Mouse (Mus musculus) midbrain, embryonic 13.5 days (tissue): ENCODE data around the gene Tspan5. TPM values are rescaled to one million over a fixed set of nuclear protein-coding genes. Genes with fewer than 3 reads are reported as not detected.

ENCODE experiments used
- ATAC-seq: fragments of 200-750 bp; cut with Nextera tagmentation; 2 replicates; pipeline ENCODE4 v1.8.0; 2017; ENCODE audit warnings: mild to moderate bottlenecking, moderate TSS enrichment, moderate library complexity
- H3K27ac ChIP-seq: fragments of 300-500 bp; sonication (generic); 2 replicates; pipeline ENCODE4 v1.5.1; 2015; ENCODE audit warnings: inconsistent platforms, mild to moderate bottlenecking, moderate library complexity
- H3K27me3 ChIP-seq: fragments of 300-500 bp; sonication (generic); 2 replicates; pipeline ENCODE4 v1.6.1; 2015; ENCODE audit warnings: mild to moderate bottlenecking, inconsistent platforms
- H3K36me3 ChIP-seq: fragments of 300-500 bp; sonication (generic); 2 replicates; pipeline ENCODE4 v1.6.1; 2015; ENCODE audit warnings: mild to moderate bottlenecking, inconsistent platforms
- H3K4me1 ChIP-seq: fragments of 300-500 bp; sonication (generic); replicated peaks from 2 replicates; pipeline ENCODE4 v1.6.1; 2015; ENCODE audit warnings: inconsistent platforms
- H3K4me2 ChIP-seq: fragments of 300-500 bp; sonication (generic); replicated peaks from 2 replicates; pipeline ENCODE4 v1.6.1; 2015; ENCODE audit warnings: moderate library complexity, mild to moderate bottlenecking, inconsistent platforms
- H3K4me3 ChIP-seq: fragments of 300-500 bp; sonication (generic); replicated peaks from 2 replicates; pipeline ENCODE4 v1.5.1; 2015; ENCODE audit warnings: mild to moderate bottlenecking, inconsistent platforms
- H3K9ac ChIP-seq: fragments of 300-500 bp; sonication (generic); replicated peaks from 2 replicates; pipeline ENCODE4 v1.6.1; 2015; ENCODE audit warnings: mild to moderate bottlenecking, inconsistent platforms
- H3K9me3 ChIP-seq: fragments of 300-500 bp; sonication (generic); 2 replicates; pipeline ENCODE4 v1.6.1; 2016; ENCODE audit warnings: mild to moderate bottlenecking, inconsistent platforms
- WGBS: fragments of 180-500 bp; shearing (Covaris S2); methylation state at CpG from one replicate; pipeline ENCODE4 v1.1.7; 2015; 5-methylcytosine and 5-hydroxymethylcytosine counted together
- polyA plus RNA-seq: library from polyadenylated mRNA; unstranded; fragments of >200 nt; fragmentation: Nextera tagmentation; extraction: Ambion mirVana; gene quantifications from 2 replicates; pipeline ENCODE4 v1.2.1, GENCODE M21; 2015

Tspan5 gene
- polyA plus RNA-seq, 1 experiment from 2014 or later = 79.1 TPM

DNA sequence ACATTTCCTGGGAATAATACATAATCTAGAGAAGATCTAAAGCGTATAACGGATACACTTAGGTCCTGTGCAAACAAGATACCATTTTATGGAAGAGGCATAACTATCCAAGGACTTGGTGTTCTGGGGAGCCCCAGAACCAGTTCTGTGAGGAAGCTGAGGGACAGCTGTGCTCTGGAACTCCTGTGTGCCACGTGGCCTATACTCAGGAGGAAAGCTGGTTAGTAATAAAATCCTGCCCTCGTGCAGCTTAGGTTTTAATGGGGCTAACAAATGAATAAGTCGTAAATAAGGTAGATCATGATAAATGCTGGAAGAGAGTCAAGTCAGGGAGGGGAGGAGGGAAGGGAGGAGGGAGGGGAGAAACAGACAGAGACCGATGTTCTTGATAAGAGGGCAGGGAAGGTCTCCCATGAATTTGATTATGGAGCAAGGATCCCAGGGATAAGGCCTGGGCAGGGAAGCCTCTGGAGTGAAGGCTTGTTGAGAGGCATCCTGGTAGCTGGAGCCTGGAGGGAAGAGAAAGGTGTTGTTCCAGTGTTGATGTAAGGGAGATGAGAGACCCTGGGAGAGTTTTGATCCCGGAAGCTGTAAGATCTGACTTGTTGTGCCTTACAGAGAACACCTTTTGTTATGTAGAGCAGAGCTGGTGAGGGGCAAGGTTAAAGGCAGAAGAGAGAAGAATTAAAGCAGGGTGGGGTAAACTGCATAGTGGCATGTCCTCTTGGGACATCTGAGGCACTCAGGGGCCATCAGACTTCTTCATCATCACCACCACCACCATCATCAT lies 34.1 kb downstream of the Tspan5 start:
- H3K4me2 ChIP-seq = no peak overlapping the region
- H3K27me3 ChIP-seq = no peaks in the 10 kb centered on the region
- H3K27ac ChIP-seq = no peak overlapping the region
- no peak for ATAC-seq
- no peaks in the 10 kb centered on the region for H3K36me3 ChIP-seq
- no peak overlapping the region for H3K4me3 ChIP-seq
- H3K9me3 ChIP-seq = no peaks in the 10 kb centered on the region
- 77% methylated on average over 7 of the region's 7 CpGs for WGBS
- H3K9ac ChIP-seq = no peak overlapping the region
- H3K4me1 ChIP-seq = peaks cover 58% of the 10 kb centered on the region

DNA sequence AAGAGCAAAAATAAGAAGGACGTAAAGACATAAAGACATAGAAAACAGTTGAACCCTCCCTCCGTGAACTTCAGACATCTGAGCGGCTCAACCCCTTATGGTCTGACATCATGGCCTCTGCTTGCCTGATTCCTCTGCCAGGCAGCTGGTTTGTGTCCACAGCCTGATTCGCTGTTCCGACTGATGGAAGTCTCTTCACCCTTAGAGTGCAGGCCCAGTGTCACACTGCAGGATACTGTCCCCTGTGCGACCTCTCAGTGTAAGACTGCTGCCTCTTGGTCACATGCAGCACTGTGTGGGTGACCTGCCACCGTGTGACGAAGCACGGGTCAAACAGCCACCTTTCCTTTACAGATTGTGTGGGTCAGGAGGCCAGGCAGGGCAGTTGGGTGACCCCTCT lies 39.5 kb downstream of the Tspan5 start:
- H3K4me3 ChIP-seq = no peak overlapping the region
- H3K4me1 ChIP-seq = peaks cover 65% of the 10 kb centered on the region
- H3K9me3 ChIP-seq = no peaks in the 10 kb centered on the region
- peak overlapping the region; percentile 19; the same call in 1 of the 2 replicates for H3K27ac ChIP-seq
- no peak overlapping the region for H3K4me2 ChIP-seq
- no peaks in the 10 kb centered on the region for H3K36me3 ChIP-seq
- H3K9ac ChIP-seq = no peak overlapping the region
- 82% methylated on average over 9 of the region's 9 CpGs for WGBS
- no peak for ATAC-seq
- H3K27me3 ChIP-seq = no peaks in the 10 kb centered on the region

DNA sequence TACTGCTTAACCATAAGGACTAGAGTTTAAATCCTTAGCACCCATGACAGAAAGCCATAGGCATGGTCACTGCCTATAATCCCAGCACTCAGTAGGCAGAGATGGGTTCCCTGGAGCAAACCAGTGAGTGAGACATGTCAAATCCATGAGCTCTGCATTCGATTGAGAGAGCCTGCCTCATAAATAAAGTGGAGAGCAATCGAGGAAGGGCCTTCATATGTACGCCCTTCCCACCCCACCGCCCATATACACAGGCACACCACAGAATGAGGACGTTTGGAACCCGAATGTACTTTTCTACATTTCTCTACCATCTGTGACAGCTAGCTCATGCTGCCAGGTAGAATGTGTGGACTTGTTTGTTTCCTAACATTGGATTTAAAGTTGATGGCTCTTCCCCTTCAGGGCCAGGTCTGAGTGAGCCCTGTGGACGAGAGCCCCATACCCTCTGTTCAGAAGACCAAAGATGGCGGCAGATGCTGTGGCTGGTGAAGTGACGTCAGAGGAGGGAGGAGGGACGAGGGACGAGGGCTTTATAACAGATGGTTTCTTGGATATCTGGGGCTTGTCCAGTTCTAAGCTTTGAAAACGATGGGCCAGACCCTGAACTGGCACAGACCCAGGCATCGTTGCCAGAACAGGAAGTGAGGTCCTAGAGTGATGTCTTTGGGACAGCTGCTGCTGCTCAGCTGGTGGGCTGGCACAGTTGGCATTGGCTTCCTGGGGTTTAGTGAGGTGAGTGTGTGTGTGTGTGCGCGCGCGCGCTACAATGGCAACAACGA lies 42.1 kb downstream of the Tspan5 start:
- H3K27me3 ChIP-seq = no peaks in the 10 kb centered on the region
- 87% methylated on average over 19 of the region's 19 CpGs for WGBS
- no peak overlapping the region for H3K27ac ChIP-seq
- peaks cover 50% of the 10 kb centered on the region for H3K4me1 ChIP-seq
- no peak overlapping the region for H3K4me3 ChIP-seq
- no peak overlapping the region for H3K9ac ChIP-seq
- no peaks in the 10 kb centered on the region for H3K9me3 ChIP-seq
- no peaks in the 10 kb centered on the region for H3K36me3 ChIP-seq
- ATAC-seq = peak; percentile 40
- H3K4me2 ChIP-seq = no peak overlapping the region

DNA sequence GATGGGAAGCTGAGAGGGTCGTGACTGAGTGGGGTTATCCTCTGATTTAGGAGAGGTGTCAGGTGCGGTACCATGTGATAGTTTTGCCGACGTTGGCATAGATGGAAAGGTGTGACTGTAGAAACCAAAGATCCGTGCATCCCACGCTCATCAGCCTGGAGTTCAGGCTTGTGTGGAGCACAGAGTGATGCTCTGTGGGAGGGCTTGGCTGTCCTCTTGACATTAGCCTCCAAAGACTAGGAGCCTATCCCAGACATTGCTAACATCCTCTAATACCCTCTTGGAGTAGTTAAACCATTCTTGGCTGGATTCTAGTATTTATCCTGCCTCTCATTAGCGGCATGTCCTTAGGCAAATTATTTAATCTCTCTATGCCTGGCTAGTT lies 42.6 kb downstream of the Tspan5 start:
- Histone ChIP-seq H3K4me3 (no peak overlapping the region), H3K36me3 (no peaks in the 10 kb centered on the region), H3K9me3 (no peaks in the 10 kb centered on the region), H3K4me2 (no peak overlapping the region), H3K9ac (no peak overlapping the region), H3K4me1 (peaks cover 44% of the 10 kb centered on the region), H3K27me3 (no peaks in the 10 kb centered on the region), H3K27ac (no peak overlapping the region)
- ATAC-seq = no peak; the same call in 1 of the 2 replicates
- 88% methylated on average over 7 of the region's 7 CpGs for WGBS

DNA sequence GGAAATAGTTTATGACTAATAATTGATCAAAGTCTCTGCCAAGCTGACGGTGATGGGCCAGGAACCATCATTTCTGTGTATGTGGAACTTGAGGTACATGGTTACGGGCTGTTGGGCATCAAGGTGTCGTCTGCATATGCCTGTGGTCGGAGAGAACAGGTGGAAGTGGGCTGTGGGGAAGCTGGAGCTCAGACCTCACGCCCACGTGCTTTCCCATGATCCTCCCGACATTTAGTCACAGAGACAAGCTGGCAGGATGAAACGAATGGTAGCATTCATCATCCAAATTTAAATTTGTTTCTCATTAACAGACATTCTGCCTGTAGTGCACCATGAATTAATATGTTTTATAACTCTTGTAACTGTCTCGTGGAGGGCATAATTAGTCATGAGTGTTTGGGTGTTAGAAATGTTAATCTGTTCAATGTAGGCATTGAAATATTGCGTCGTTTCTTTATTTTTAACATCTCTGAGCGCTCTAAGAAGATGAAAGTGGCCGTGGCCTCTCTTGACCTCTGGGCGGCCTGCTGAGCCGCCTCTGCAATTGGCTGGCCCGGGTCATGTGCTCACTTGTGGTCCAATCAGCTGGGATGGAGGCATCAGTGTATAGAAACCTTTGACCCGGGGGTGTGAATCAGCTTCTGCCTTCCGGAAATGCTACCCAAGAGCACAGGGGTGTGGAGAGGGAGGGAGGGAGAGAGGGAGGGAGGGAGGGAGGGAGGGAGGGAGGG lies 45.9 kb downstream of the Tspan5 start:
- H3K27me3 ChIP-seq = no peaks in the 10 kb centered on the region
- ATAC-seq = no peak; the same call in 1 of the 2 replicates
- peaks cover 26% of the 10 kb centered on the region for H3K4me1 ChIP-seq
- H3K4me2 ChIP-seq = no peak overlapping the region
- no peak overlapping the region for H3K4me3 ChIP-seq
- H3K9ac ChIP-seq = no peak overlapping the region
- no peak overlapping the region for H3K27ac ChIP-seq
- H3K36me3 ChIP-seq = no peaks in the 10 kb centered on the region
- WGBS = 91% methylated on average over 18 of the region's 18 CpGs
- no peaks in the 10 kb centered on the region for H3K9me3 ChIP-seq

DNA sequence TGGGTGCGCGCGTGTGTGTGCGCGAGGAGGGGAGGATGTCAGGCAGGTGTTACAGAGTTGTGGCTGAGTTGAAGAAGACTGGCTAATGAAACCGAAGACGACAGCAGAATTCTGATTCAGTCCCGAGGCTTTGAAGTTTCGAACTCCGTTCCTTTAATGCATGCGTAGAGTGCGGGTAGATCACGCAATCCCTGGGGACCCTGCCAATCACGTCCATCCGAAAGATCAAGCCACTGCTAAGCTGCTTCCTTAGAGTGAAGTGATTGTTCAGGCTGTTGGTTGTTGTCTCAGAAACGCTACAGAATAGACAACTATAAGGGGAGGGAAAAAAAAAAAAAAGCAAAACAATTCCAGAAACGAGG lies 46.5 kb downstream of the Tspan5 start:
- H3K4me1 ChIP-seq = peaks cover 21% of the 10 kb centered on the region
- no peak overlapping the region for H3K4me2 ChIP-seq
- peak; percentile 38; the same call in 1 of the 2 replicates for ATAC-seq
- H3K4me3 ChIP-seq = no peak overlapping the region
- H3K36me3 ChIP-seq = no peaks in the 10 kb centered on the region
- H3K27ac ChIP-seq = no peak overlapping the region
- no peaks in the 10 kb centered on the region for H3K27me3 ChIP-seq
- WGBS = 60% methylated on average over 17 of the region's 17 CpGs
- no peaks in the 10 kb centered on the region for H3K9me3 ChIP-seq
- no peak overlapping the region for H3K9ac ChIP-seq

DNA sequence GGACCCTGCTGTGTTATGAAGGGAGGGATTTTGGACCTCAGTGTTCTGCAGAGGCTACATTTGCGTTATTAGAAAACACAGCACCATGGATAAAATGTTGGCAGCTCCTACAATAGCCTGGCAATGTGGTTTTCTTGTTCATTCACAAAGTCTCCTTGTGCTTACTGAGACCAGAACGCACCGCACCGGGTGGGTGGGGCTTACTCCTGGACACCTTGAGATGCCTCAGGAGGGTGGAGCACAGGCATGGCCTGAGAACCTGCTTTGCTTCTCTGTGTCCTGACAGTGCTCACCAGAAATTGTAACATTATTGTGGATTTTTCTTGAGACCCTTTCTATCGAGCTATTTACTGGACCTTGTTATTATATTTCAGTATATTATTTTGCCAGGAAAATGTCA lies 47.3 kb downstream of the Tspan5 start:
- Histone ChIP-seq H3K27me3 (no peaks in the 10 kb centered on the region), H3K4me3 (no peak overlapping the region), H3K4me1 (peaks cover 14% of the 10 kb centered on the region), H3K9me3 (no peaks in the 10 kb centered on the region), H3K27ac (no peak overlapping the region), H3K4me2 (no peak overlapping the region), H3K36me3 (no peaks in the 10 kb centered on the region), H3K9ac (no peak overlapping the region)
- ATAC-seq = no peak
- 91% methylated on average over 5 of the region's 5 CpGs for WGBS

DNA sequence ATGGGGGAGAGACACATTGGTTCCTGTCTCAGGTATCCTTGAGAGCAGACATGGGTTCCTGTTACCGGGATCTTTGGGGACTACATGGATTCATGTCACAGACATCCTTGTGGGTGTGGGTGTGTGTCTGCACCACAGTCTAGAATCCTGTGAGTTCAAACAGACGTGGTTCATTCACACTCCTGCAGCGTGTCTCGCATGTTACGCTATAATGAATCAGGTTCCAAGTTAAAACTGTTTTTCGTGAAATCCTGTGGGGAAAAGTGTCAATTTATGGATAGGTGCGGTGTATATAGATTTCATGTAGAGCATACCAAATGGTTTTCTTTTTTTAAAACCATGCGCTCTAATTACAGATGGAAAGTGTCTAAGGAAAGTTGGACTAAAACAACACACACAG lies 52.5 kb downstream of the Tspan5 start:
- no peaks in the 10 kb centered on the region for H3K9me3 ChIP-seq
- H3K4me3 ChIP-seq = no peak overlapping the region
- H3K36me3 ChIP-seq = no peaks in the 10 kb centered on the region
- no peak for ATAC-seq
- H3K27ac ChIP-seq = no peak overlapping the region
- H3K4me2 ChIP-seq = no peak overlapping the region
- H3K4me1 ChIP-seq = peaks cover 10% of the 10 kb centered on the region; the same call in 1 of the 2 replicates
- WGBS = 94% methylated on average over 8 of the region's 8 CpGs
- no peak overlapping the region for H3K9ac ChIP-seq
- no peaks in the 10 kb centered on the region for H3K27me3 ChIP-seq

DNA sequence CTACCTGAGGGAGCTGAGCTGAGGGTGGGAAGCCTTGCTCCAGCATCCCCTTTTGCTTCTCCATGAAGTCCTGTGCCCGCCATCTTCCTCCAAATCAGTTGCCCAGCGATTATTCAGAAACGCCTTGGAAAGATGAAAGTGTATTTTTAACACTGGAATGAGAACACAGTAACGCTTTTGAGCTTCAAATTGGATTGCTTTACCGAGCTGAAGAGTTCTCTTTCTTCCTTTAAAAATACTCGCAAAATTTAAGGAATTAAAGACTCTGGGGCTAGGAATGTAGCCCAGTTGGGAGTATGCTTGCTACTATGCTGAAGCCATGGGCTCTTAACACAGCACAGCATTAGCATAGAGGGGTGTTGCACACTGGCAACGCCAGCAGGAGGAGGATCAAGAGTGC lies 54.0 kb downstream of the Tspan5 start:
- Histone ChIP-seq H3K9me3 (no peaks in the 10 kb centered on the region), H3K4me2 (no peak overlapping the region), H3K36me3 (no peaks in the 10 kb centered on the region), H3K4me1 (peaks cover 20% of the 10 kb centered on the region), H3K27me3 (no peaks in the 10 kb centered on the region), H3K9ac (no peak overlapping the region), H3K4me3 (no peak overlapping the region), H3K27ac (no peak overlapping the region)
- no peak for ATAC-seq
- 92% methylated on average over 7 of the region's 7 CpGs for WGBS

DNA sequence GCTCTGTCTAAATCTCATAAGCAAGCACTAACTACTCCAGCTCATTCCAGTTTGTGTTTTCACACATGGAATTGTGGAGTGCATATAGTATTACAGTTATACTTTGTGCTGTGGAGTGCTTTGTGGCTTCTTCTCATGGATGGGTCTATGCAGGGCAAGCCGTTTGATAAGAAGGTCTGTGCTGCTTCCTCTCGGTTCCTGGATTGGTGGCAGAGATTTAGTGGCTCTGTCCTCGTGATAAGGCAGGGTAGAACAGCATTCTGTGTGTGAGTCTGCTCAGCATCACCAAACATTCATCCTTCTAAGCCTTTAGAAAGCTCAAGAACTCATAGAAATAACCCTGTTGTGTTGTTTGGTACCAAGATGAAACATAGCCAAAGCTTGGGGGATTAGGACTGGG lies 54.6 kb downstream of the Tspan5 start:
- H3K9ac ChIP-seq = no peak overlapping the region
- H3K4me3 ChIP-seq = no peak overlapping the region
- peaks cover 21% of the 10 kb centered on the region for H3K4me1 ChIP-seq
- ATAC-seq = no peak
- 94% methylated on average over 3 of the region's 3 CpGs for WGBS
- no peak overlapping the region for H3K27ac ChIP-seq
- H3K27me3 ChIP-seq = no peaks in the 10 kb centered on the region
- H3K9me3 ChIP-seq = no peaks in the 10 kb centered on the region
- no peak overlapping the region for H3K4me2 ChIP-seq
- no peaks in the 10 kb centered on the region for H3K36me3 ChIP-seq

DNA sequence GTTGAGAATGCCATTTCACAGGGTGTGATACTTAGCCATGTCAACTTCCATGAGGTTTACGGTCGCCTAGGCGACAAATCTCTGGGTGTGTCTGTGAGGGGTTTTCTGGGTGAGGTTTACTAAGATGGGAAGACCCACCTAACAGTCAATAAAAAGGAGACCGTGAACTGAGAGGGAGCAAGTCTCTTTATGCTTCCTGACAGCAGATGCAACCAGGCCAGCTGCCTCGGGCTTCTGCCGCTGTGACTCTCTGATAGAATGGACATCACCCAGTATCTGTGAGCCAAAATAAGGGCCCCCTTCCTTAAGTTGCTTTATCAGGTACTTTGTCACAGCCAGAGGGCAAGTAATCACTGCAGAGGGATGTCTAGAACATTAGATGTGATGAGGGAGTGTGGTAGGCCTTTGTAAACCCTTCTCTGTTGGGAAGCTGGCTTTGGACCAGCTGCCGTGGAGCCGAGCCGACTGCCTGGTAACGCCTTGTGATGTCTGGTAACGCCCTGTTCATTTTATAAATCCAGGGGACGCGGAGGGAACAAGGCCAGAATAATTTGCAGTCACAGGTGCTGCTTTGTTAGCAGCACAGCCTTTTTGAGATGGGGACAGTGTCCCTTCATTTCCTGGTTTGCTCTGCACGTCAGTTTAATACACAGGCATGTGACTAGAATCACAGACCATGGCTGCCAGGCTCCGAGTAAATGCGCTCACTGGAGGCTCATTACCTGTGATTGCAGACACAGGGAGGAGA lies 58.8 kb downstream of the Tspan5 start:
- Histone ChIP-seq H3K9ac (peak overlapping the region; percentile 50), H3K36me3 (no peaks in the 10 kb centered on the region), H3K4me3 (no peak overlapping the region), H3K4me1 (peaks cover 50% of the 10 kb centered on the region), H3K27ac (peak overlapping the region; percentile 81), H3K4me2 (peak overlapping the region; percentile 38), H3K27me3 (no peaks in the 10 kb centered on the region), H3K9me3 (no peaks in the 10 kb centered on the region)
- 32% methylated on average over 16 of the region's 16 CpGs for WGBS
- peak; percentile 66 for ATAC-seq
